Mouse (Mus musculus) ES-Bruce4 (cell line): ENCODE data around the gene Gm17571.

Source experiments
- CTCF ChIP-seq: IDR thresholded peaks from one replicate; pipeline ENCODE4 v1.8.1; 2011; ENCODE audit warnings: low read depth, low read length
- POLR2A ChIP-seq: IDR thresholded peaks from one replicate; pipeline ENCODE4 v1.8.1; 2011; ENCODE audit warnings: low read length; ENCODE audit not compliant: insufficient read depth

- no peak for TF ChIP-seq CTCF
- no peak for TF ChIP-seq POLR2A
These were observed 13.5 kb upstream of the Gm17571 start for GRCm38 (mm10) chr9:13460012-13460411.
